Mouse (Mus musculus): Measurements from ENCODE around the gene Pla2g5. TPM values are rescaled to one million over a fixed set of nuclear protein-coding genes. Genes with fewer than 3 reads are reported as not detected.

The Pla2g5 gene
- total and polyA plus RNA-seq, 2 experiments, result not detected

- no peaks in the 10 kb centered on the region for H3K79me2 ChIP-seq (ENCODE audit: control insufficient read depth, insufficient read depth, low read length)
- no peak overlapping the region for H3K27ac ChIP-seq (replicated peaks; ENCODE audit: insufficient read depth, low read depth, low read length)
- no peak for TF ChIP-seq POLR2A (IDR thresholded peaks at IDR 0.05; ENCODE audit: extremely low read depth, insufficient read depth, low read length)
- TF ChIP-seq CTCF (IDR thresholded peaks at IDR 0.05; ENCODE audit: low read depth, low read length), result no peak
- H3K9ac ChIP-seq (ENCODE audit: low read depth, low read length), result no peak overlapping the region
- H3K4me1 ChIP-seq (ENCODE audit: control insufficient read depth, insufficient read depth, low read length), result no peaks in the 10 kb centered on the region
- DNase-seq (ENCODE audit: extremely low read depth, low read depth, low spot score), result no peak
- H3K36me3 ChIP-seq (ENCODE audit: control insufficient read depth, insufficient read depth, low read length), result no peaks in the 10 kb centered on the region
- WGBS, result 50% methylated on average over 8 of the region's 8 CpGs
- no peak overlapping the region for H3K4me3 ChIP-seq (ENCODE audit: insufficient read depth, low read depth, low read length)
- H3K27me3 ChIP-seq (ENCODE audit: control insufficient read depth, insufficient read depth, low read length), result no peaks in the 10 kb centered on the region
Observed at GRCm38 (mm10) chr4:138819101-138819500, 44.2 kb downstream of the Pla2g5 start.

DNA sequence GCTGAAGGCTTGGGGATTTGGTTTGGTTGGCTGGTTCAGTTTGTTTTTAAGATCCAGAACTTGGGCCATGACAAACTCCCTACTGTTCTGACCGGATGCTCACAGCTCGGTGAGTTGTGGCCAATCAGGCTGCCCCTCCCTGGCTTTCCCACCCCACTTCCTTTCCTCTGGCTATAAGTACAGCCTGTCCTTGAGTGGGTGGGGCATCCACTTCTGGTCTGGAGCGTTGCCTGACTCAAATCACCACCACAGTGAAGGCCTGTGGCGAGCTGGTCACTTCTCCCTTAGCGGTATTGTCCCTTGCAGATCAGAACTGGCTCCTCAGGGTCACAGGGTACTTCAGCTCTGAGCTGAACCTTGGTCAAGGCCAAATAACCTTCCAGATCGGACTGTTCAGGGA, 45.5 kb downstream of the Pla2g5 start:
- H3K4me3 ChIP-seq (ENCODE audit: insufficient read depth, low read depth, low read length), result no peak overlapping the region
- TF ChIP-seq CTCF (IDR thresholded peaks at IDR 0.05; ENCODE audit: low read depth, low read length) (no peak), POLR2A (IDR thresholded peaks at IDR 0.05; ENCODE audit: extremely low read depth, insufficient read depth, low read length) (no peak)
- no peak overlapping the region for H3K27ac ChIP-seq (replicated peaks; ENCODE audit: insufficient read depth, low read depth, low read length)
- no peaks in the 10 kb centered on the region for H3K79me2 ChIP-seq (ENCODE audit: control insufficient read depth, insufficient read depth, low read length)
- no peaks in the 10 kb centered on the region for H3K4me1 ChIP-seq (ENCODE audit: control insufficient read depth, insufficient read depth, low read length)
- H3K36me3 ChIP-seq (ENCODE audit: control insufficient read depth, insufficient read depth, low read length), result no peaks in the 10 kb centered on the region
- no peak for DNase-seq (ENCODE audit: extremely low read depth, low read depth, low spot score)
- H3K27me3 ChIP-seq (ENCODE audit: control insufficient read depth, insufficient read depth, low read length), result no peaks in the 10 kb centered on the region
- no peak overlapping the region for H3K9ac ChIP-seq (ENCODE audit: low read depth, low read length)
- 66% methylated on average over 6 of the region's 6 CpGs for WGBS

DNA sequence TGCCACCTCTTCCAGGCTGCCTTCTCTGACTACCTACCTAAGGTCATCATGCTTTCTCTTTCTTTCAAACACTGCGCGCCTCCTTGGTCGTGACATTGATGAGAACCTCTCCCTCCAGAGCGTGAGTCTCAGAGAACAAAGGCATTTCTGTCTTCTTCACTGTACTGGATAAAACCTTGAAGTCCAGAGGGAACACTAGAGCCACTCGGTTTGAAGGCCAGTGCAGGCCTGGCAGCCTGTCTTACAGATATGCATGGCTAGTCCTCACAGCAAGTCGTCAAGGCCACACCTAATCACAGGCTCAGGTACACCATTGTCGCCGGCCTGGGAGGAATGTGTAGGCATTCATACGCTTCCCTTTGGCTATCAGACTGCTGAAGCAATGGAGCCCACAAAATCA, 47.1 kb downstream of the Pla2g5 start:
- Histone ChIP-seq H3K79me2 (ENCODE audit: control insufficient read depth, insufficient read depth, low read length) (no peaks in the 10 kb centered on the region), H3K4me1 (ENCODE audit: control insufficient read depth, insufficient read depth, low read length) (no peaks in the 10 kb centered on the region), H3K4me3 (ENCODE audit: insufficient read depth, low read depth, low read length) (no peak overlapping the region), H3K27ac (replicated peaks; ENCODE audit: insufficient read depth, low read depth, low read length) (no peak overlapping the region), H3K9ac (ENCODE audit: low read depth, low read length) (no peak overlapping the region), H3K27me3 (ENCODE audit: control insufficient read depth, insufficient read depth, low read length) (no peaks in the 10 kb centered on the region), H3K36me3 (ENCODE audit: control insufficient read depth, insufficient read depth, low read length) (no peaks in the 10 kb centered on the region)
- 89% methylated on average over 9 of the region's 9 CpGs for WGBS
- TF ChIP-seq CTCF (IDR thresholded peaks at IDR 0.05; ENCODE audit: low read depth, low read length) (no peak), POLR2A (IDR thresholded peaks at IDR 0.05; ENCODE audit: extremely low read depth, insufficient read depth, low read length) (no peak)
- DNase-seq (ENCODE audit: extremely low read depth, low read depth, low spot score), result no peak

DNA sequence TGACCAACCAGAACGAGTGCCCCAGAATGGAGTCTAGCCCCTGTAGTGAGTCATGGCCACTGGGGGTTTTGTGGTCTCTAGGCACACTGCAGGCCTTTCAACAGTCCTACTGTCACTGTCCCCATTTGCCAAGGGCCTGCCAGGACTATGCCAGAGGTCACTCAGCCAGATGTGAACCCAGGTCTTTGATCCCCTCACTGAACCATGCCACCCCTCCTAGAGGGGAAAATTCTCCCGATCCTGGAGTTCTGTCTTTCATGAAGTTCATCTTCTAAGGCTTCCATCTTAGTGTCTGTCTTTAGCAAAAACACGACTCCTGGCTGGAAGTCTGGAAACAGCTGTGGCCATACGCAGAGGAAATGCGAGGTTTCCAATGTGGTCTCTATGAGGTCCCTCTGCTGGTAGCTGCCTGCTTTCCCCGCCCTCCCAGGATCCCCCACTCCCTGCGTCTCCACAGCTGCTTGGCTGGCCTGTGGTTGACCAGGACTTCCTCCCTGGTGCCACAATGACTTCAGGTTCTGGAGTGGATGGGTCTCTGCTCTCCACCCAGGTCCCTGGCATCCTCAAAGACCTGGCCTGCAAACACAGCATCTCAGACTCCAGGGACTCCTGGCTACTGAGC, 56.3 kb downstream of the Pla2g5 start:
- H3K4me3 ChIP-seq (ENCODE audit: insufficient read depth, low read depth, low read length), result no peak overlapping the region
- no peaks in the 10 kb centered on the region for H3K4me1 ChIP-seq (ENCODE audit: control insufficient read depth, insufficient read depth, low read length)
- H3K79me2 ChIP-seq (ENCODE audit: control insufficient read depth, insufficient read depth, low read length), result no peaks in the 10 kb centered on the region
- 81% methylated on average over 7 of the region's 7 CpGs for WGBS
- no peak overlapping the region for H3K27ac ChIP-seq (replicated peaks; ENCODE audit: insufficient read depth, low read depth, low read length)
- no peak overlapping the region for H3K9ac ChIP-seq (ENCODE audit: low read depth, low read length)
- no peaks in the 10 kb centered on the region for H3K27me3 ChIP-seq (ENCODE audit: control insufficient read depth, insufficient read depth, low read length)
- DNase-seq (ENCODE audit: extremely low read depth, low read depth, low spot score), result no peak
- H3K36me3 ChIP-seq (ENCODE audit: control insufficient read depth, insufficient read depth, low read length), result no peaks in the 10 kb centered on the region
- TF ChIP-seq CTCF (IDR thresholded peaks at IDR 0.05; ENCODE audit: low read depth, low read length) (no peak), POLR2A (IDR thresholded peaks at IDR 0.05; ENCODE audit: extremely low read depth, insufficient read depth, low read length) (no peak)

DNA sequence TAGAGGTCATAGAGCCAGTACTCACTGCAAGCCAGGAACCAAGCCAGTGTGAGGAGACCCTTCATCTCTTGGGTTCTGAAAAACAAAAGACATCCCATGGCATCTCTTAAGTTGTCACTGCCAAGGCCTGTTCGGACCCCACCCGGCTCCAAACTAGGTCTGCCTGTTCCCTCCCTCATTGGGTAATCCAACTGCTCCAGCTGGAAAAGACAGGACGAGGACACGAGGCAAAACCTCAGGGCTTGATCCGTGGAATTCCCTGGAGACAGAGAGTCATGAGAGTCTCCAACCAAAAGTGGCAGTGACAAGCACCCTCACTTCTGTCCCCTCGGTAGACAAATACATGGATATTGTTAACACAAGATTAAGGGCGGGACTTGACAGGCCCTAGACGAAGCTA, 57.1 kb downstream of the Pla2g5 start:
- H3K4me1 ChIP-seq (ENCODE audit: control insufficient read depth, insufficient read depth, low read length), result no peaks in the 10 kb centered on the region
- no peak overlapping the region for H3K4me3 ChIP-seq (ENCODE audit: insufficient read depth, low read depth, low read length)
- DNase-seq (ENCODE audit: extremely low read depth, low read depth, low spot score), result no peak
- WGBS, result 87% methylated on average over 8 of the region's 8 CpGs
- H3K9ac ChIP-seq (ENCODE audit: low read depth, low read length), result no peak overlapping the region
- no peaks in the 10 kb centered on the region for H3K79me2 ChIP-seq (ENCODE audit: control insufficient read depth, insufficient read depth, low read length)
- no peaks in the 10 kb centered on the region for H3K27me3 ChIP-seq (ENCODE audit: control insufficient read depth, insufficient read depth, low read length)
- H3K36me3 ChIP-seq (ENCODE audit: control insufficient read depth, insufficient read depth, low read length), result no peaks in the 10 kb centered on the region
- no peak overlapping the region for H3K27ac ChIP-seq (replicated peaks; ENCODE audit: insufficient read depth, low read depth, low read length)
- TF ChIP-seq POLR2A (IDR thresholded peaks at IDR 0.05; ENCODE audit: extremely low read depth, insufficient read depth, low read length), result no peak
- TF ChIP-seq CTCF (IDR thresholded peaks at IDR 0.05; ENCODE audit: low read depth, low read length), result no peak

DNA sequence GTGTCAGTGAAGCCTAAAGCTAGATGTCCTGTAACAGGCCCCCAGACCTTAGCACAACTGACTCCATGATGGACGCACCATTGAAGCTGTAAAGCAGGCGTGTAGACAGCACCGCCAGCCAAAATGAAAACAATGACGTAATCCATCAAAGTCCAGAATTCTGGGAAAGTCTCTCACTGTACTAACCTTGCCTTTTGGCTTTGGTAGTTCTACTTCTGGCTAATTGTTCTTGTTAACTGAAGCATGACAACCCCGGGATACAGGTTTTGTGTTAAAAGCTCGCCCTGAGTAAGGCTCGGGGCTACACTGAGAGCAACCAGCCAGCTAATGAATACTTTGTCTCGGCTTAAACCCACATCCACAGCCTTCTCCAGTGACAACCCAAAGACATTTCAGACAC, 58.0 kb downstream of the Pla2g5 start:
- no peak overlapping the region for H3K4me3 ChIP-seq (ENCODE audit: insufficient read depth, low read depth, low read length)
- TF ChIP-seq CTCF (IDR thresholded peaks at IDR 0.05; ENCODE audit: low read depth, low read length), result no peak
- TF ChIP-seq POLR2A (IDR thresholded peaks at IDR 0.05; ENCODE audit: extremely low read depth, insufficient read depth, low read length), result no peak
- H3K9ac ChIP-seq (ENCODE audit: low read depth, low read length), result no peak overlapping the region
- no peaks in the 10 kb centered on the region for H3K27me3 ChIP-seq (ENCODE audit: control insufficient read depth, insufficient read depth, low read length)
- H3K79me2 ChIP-seq (ENCODE audit: control insufficient read depth, insufficient read depth, low read length), result no peaks in the 10 kb centered on the region
- 41% methylated on average over 8 of the region's 8 CpGs for WGBS
- no peak overlapping the region for H3K27ac ChIP-seq (replicated peaks; ENCODE audit: insufficient read depth, low read depth, low read length)
- DNase-seq (ENCODE audit: extremely low read depth, low read depth, low spot score), result peak; percentile 59
- H3K36me3 ChIP-seq (ENCODE audit: control insufficient read depth, insufficient read depth, low read length), result no peaks in the 10 kb centered on the region
- no peaks in the 10 kb centered on the region; the same call in 1 of the 2 replicates for H3K4me1 ChIP-seq (ENCODE audit: control insufficient read depth, insufficient read depth, low read length)

Data from liver, adult 2 months (tissue).